Mouse (Mus musculus) cortical plate, adult 2 months (tissue): ENCODE data around the gene Tbc1d30.
A peak's percentile ranks its signal among the peaks of the same experiment; 100 is the strongest.

ENCODE experiments used
- CTCF ChIP-seq: fragments of 200-500 bp; IDR thresholded peaks from 2 replicates; pipeline ENCODE4 v1.5.1; 2011; ENCODE audit warnings: mild to moderate bottlenecking, control low read depth, low read length; ENCODE audit not compliant: insufficient read depth; ENCODE audit errors: extremely low read depth
- POLR2A ChIP-seq: fragments of 200-500 bp; IDR thresholded peaks from 2 replicates; pipeline ENCODE4 v1.6.1; 2011; ENCODE audit warnings: mild to moderate bottlenecking, low read length, control low read depth; ENCODE audit not compliant: insufficient read depth; ENCODE audit errors: extremely low read depth

GRCm38 (mm10) chr10:121309801-121310510, 41.1 kb downstream of the Tbc1d30 start:
- no peak for TF ChIP-seq CTCF
- 0 out of 2 replicates have a peak, but pooled peaks have one; percentile 20 for TF ChIP-seq POLR2A
